Mouse (Mus musculus) kidney, postnatal 10 days (tissue): Measurements from ENCODE around the gene A630089N07Rik.
"Not testable (repeated sequence)": the region's sequence is repeated elsewhere in the genome, so short reads cannot be mapped to it uniquely, and the experiment has no call there.

Experiments used
- DNase-seq: peaks from one replicate; pipeline ENCODE4 v3.0.0; 2021; ENCODE audit warnings: mixed read lengths

The A630089N07Rik gene

GRCm38 (mm10) chr16:98081889-98082818 is at the start of gene A630089N07Rik:
Gene A630089N07Rik, minus strand, starts transcription at chr16:98082450.
- peak; percentile 92 for DNase-seq

GRCm38 (mm10) chr16:98107109-98107508 is 24.9 kb upstream of the A630089N07Rik start:
- DNase-seq: no peak

GRCm38 (mm10) chr16:98081550-98081888 is 731 bp downstream of the A630089N07Rik start:
- not testable (repeated sequence) for DNase-seq

GRCm38 (mm10) chr16:98081140-98081539 is 1.1 kb downstream of the A630089N07Rik start:
- DNase-seq: not testable (repeated sequence)

GRCm38 (mm10) chr16:98079382-98079781 is 2.9 kb downstream of the A630089N07Rik start:
- DNase-seq: not testable (repeated sequence)

- DNase-seq: peak; percentile 9
Observed at GRCm38 (mm10) chr16:98041676-98042075, 40.6 kb downstream of the A630089N07Rik start.

- not testable (repeated sequence) for DNase-seq
Observed at GRCm38 (mm10) chr16:98034971-98035370, 47.3 kb downstream of the A630089N07Rik start.

- DNase-seq: not testable (repeated sequence)
Observed at GRCm38 (mm10) chr16:98026186-98026585, 56.1 kb downstream of the A630089N07Rik start.

- DNase-seq: no peak
Observed at GRCm38 (mm10) chr16:98022657-98023345, 59.4 kb downstream of the A630089N07Rik start.

- DNase-seq: no peak
Observed at GRCm38 (mm10) chr16:98022081-98022480, 60.2 kb downstream of the A630089N07Rik start.

GRCm38 (mm10) chr16:97997383-97997731 is 84.9 kb downstream of the A630089N07Rik start:
- not testable (repeated sequence) for DNase-seq

- DNase-seq: peak; percentile 90
Observed at GRCm38 (mm10) chr16:97996616-97997382, 85.5 kb downstream of the A630089N07Rik start, which contains the start of gene B230307C23Rik. Gene B230307C23Rik, plus strand, starts transcription at chr16:97997315.

GRCm38 (mm10) chr16:97995849-97996615 is 86.2 kb downstream of the A630089N07Rik start:
- DNase-seq: peak; percentile 11

GRCm38 (mm10) chr16:97992477-97992876 is 89.8 kb downstream of the A630089N07Rik start:
- DNase-seq: not testable (repeated sequence)

GRCm38 (mm10) chr16:97991517-97991916 is 90.7 kb downstream of the A630089N07Rik start:
- DNase-seq: no peak

- DNase-seq: no peak
Observed at GRCm38 (mm10) chr16:97984589-97984988, 97.7 kb downstream of the A630089N07Rik start.

- DNase-seq: no peak
Observed at GRCm38 (mm10) chr16:97981362-97981761, 100.9 kb downstream of the A630089N07Rik start.

GRCm38 (mm10) chr16:97977722-97978121 is 104.5 kb downstream of the A630089N07Rik start:
- DNase-seq: no peak

- no peak for DNase-seq
Observed at GRCm38 (mm10) chr16:97977277-97977676, 105.0 kb downstream of the A630089N07Rik start.

- DNase-seq: no peak
Observed at GRCm38 (mm10) chr16:97963956-97964540, 118.2 kb downstream of the A630089N07Rik start.

GRCm38 (mm10) chr16:97962151-97962948 is 119.9 kb downstream of the A630089N07Rik start, which contains the start of the genes C2cd2 and Zbtb21:
Gene C2cd2, minus strand, starts transcription at chr16:97962598.
Gene Zbtb21, minus strand, starts transcription at chr16:97962622.
- peak; percentile 98 for DNase-seq
